Mouse (Mus musculus) midbrain, embryonic 10.5 days (tissue): ENCODE data around the gene Safb. TPM values are rescaled to one million over a fixed set of nuclear protein-coding genes. Genes with fewer than 3 reads are reported as not detected.

ENCODE experiments used
- DNase-seq: peaks from one replicate; pipeline ENCODE4 v3.0.0-alpha.2; 2017; ENCODE audit warnings: low spot score
- H3K27ac ChIP-seq: fragments of 300-500 bp; sonication (generic); replicated peaks from 2 replicates; pipeline ENCODE4 v1.5.1; 2016; ENCODE audit warnings: mild to moderate bottlenecking
- H3K27me3 ChIP-seq: fragments of 300-500 bp; sonication (generic); 2 replicates; pipeline ENCODE4 v1.6.1; 2016; ENCODE audit warnings: low read depth, mild to moderate bottlenecking; ENCODE audit not compliant: poor library complexity, severe bottlenecking
- H3K36me3 ChIP-seq: fragments of 300-500 bp; sonication (generic); 2 replicates; pipeline ENCODE4 v1.6.1; 2016; ENCODE audit warnings: mild to moderate bottlenecking, moderate library complexity
- H3K4me1 ChIP-seq: fragments of 300-500 bp; sonication (generic); 2 replicates; pipeline ENCODE4 v1.6.1; 2016
- H3K4me3 ChIP-seq: fragments of 300-500 bp; sonication (generic); 2 replicates; pipeline ENCODE4 v1.5.1; 2016; ENCODE audit warnings: mild to moderate bottlenecking, moderate library complexity
- H3K9me3 ChIP-seq: fragments of 300-500 bp; sonication (generic); replicated peaks from 2 replicates; pipeline ENCODE4 v1.6.1; 2016; ENCODE audit warnings: mild to moderate bottlenecking
- WGBS: fragments of 180-500 bp; shearing (Covaris S2); methylation state at CpG from one replicate; pipeline ENCODE4 v1.1.7; 2016; 5-methylcytosine and 5-hydroxymethylcytosine counted together
- polyA plus RNA-seq: library from polyadenylated mRNA; unstranded; fragments of >200 nt; fragmentation: Nextera tagmentation; extraction: Ambion mirVana; gene quantifications from 2 replicates; pipeline ENCODE4 v1.2.1, GENCODE M21; 2016

Safb gene
- polyA plus RNA-seq: 148 and 157 TPM in 2 replicates

- H3K27me3 ChIP-seq: no peaks in the 10 kb centered on the region
- H3K27ac ChIP-seq: peak within 1 kb of the TSS; percentile 96
- WGBS: under 1% methylated on average over 100 of the region's 101 CpGs
- H3K4me3 ChIP-seq: peak within 1 kb of the TSS; percentile 94
- peaks cover 70% of the 10 kb centered on the region for H3K36me3 ChIP-seq
- peak; percentile 100 for DNase-seq
- H3K9me3 ChIP-seq: no peaks in the 10 kb centered on the region
- peaks cover 55% of the 10 kb centered on the region for H3K4me1 ChIP-seq
Observed at GRCm38 (mm10) chr17:56584257-56585130, at the start of gene Safb, which contains the start of gene Safb2. Safb (plus strand) TSS chr17:56584825. Safb2 (minus strand) TSS chr17:56584585.

GRCm38 (mm10) chr17:56536192-56536591, 48.4 kb upstream of the Safb start:
- H3K27me3 ChIP-seq: peaks cover 7% of the 10 kb centered on the region
- H3K36me3 ChIP-seq: no peaks in the 10 kb centered on the region
- no peak overlapping the region for H3K4me3 ChIP-seq
- no peaks in the 10 kb centered on the region for H3K9me3 ChIP-seq
- H3K27ac ChIP-seq: peak overlapping the region; percentile 72
- no peak for DNase-seq
- peaks cover 47% of the 10 kb centered on the region for H3K4me1 ChIP-seq
- 67% methylated on average over 14 of the region's 14 CpGs for WGBS

- DNase-seq: no peak
- Histone ChIP-seq H3K9me3 (no peaks in the 10 kb centered on the region), H3K27ac (no peak overlapping the region), H3K4me3 (no peak overlapping the region), H3K27me3 (peaks cover 8% of the 10 kb centered on the region), H3K36me3 (no peaks in the 10 kb centered on the region), H3K4me1 (peaks cover 47% of the 10 kb centered on the region)
- WGBS: 70% methylated on average over 3 of the region's 3 CpGs
Observed at GRCm38 (mm10) chr17:56536874-56537273, 47.8 kb upstream of the Safb start.

GRCm38 (mm10) chr17:56537912-56538311, 46.7 kb upstream of the Safb start:
- Histone ChIP-seq H3K4me3 (no peak overlapping the region), H3K4me1 (peaks cover 52% of the 10 kb centered on the region), H3K27me3 (peaks cover 17% of the 10 kb centered on the region), H3K27ac (peak overlapping the region; percentile 64), H3K36me3 (no peaks in the 10 kb centered on the region), H3K9me3 (no peaks in the 10 kb centered on the region)
- WGBS: 18% methylated on average over 8 of the region's 8 CpGs
- DNase-seq: peak; percentile 46

- Histone ChIP-seq H3K36me3 (no peaks in the 10 kb centered on the region), H3K27ac (0 out of 2 replicates have a peak overlapping the region, but pooled peaks have one; percentile 28), H3K9me3 (no peaks in the 10 kb centered on the region), H3K27me3 (peaks cover 17% of the 10 kb centered on the region), H3K4me3 (no peak overlapping the region), H3K4me1 (peaks cover 53% of the 10 kb centered on the region)
- 43% methylated on average over 6 of the region's 6 CpGs for WGBS
- DNase-seq: no peak
Observed at GRCm38 (mm10) chr17:56540562-56540975, 44.1 kb upstream of the Safb start.

- Histone ChIP-seq H3K27ac (0 out of 2 replicates have a peak overlapping the region, but pooled peaks have one; percentile 24), H3K4me3 (no peak overlapping the region)
Observed at GRCm38 (mm10) chr17:56542736-56543135, 41.9 kb upstream of the Safb start.

GRCm38 (mm10) chr17:56543684-56544224, 40.9 kb upstream of the Safb start:
- peaks cover 12% of the 10 kb centered on the region; the same call in 1 of the 2 replicates for H3K27me3 ChIP-seq
- DNase-seq: no peak

More at GRCm38 (mm10) chr17:56542736-56543135, 41.9 kb upstream of the Safb start:
- H3K4me1 ChIP-seq: peaks cover 38% of the 10 kb centered on the region
- DNase-seq: no peak
- H3K27me3 ChIP-seq: peaks cover 17% of the 10 kb centered on the region; the same call in 1 of the 2 replicates
- no peaks in the 10 kb centered on the region for H3K9me3 ChIP-seq
- 54% methylated on average over 8 of the region's 8 CpGs for WGBS
- no peaks in the 10 kb centered on the region for H3K36me3 ChIP-seq

GRCm38 (mm10) chr17:56544699-56545387, 39.8 kb upstream of the Safb start:
- no peaks in the 10 kb centered on the region for H3K36me3 ChIP-seq
- 79% methylated on average over 7 of the region's 7 CpGs for WGBS
- DNase-seq: peak; percentile 9
- no peaks in the 10 kb centered on the region for H3K9me3 ChIP-seq
- no peak overlapping the region for H3K27ac ChIP-seq
- peaks cover 26% of the 10 kb centered on the region for H3K4me1 ChIP-seq
- 0 out of 2 replicates have a peak, but pooled peaks cover 10% of the 10 kb centered on the region for H3K27me3 ChIP-seq
- H3K4me3 ChIP-seq: no peak overlapping the region

More at GRCm38 (mm10) chr17:56543684-56544224, 40.9 kb upstream of the Safb start:
- 76% methylated on average over 3 of the region's 3 CpGs for WGBS
- Histone ChIP-seq H3K4me1 (peaks cover 30% of the 10 kb centered on the region), H3K36me3 (no peaks in the 10 kb centered on the region), H3K4me3 (no peak overlapping the region), H3K27ac (no peak overlapping the region), H3K9me3 (no peaks in the 10 kb centered on the region)

- DNase-seq: no peak
- no peaks in the 10 kb centered on the region for H3K9me3 ChIP-seq
- H3K4me1 ChIP-seq: peaks cover 22% of the 10 kb centered on the region
- WGBS: 73% methylated on average over 1 of the region's 1 CpGs
- no peaks in the 10 kb centered on the region for H3K36me3 ChIP-seq
- no peak overlapping the region for H3K4me3 ChIP-seq
- H3K27ac ChIP-seq: no peak overlapping the region
- H3K27me3 ChIP-seq: 0 out of 2 replicates have a peak, but pooled peaks cover 10% of the 10 kb centered on the region
Observed at GRCm38 (mm10) chr17:56545945-56546344, 38.7 kb upstream of the Safb start.

- H3K9me3 ChIP-seq: no peaks in the 10 kb centered on the region
- peak; percentile 11 for DNase-seq
- WGBS: 88% methylated on average over 5 of the region's 5 CpGs
- H3K4me1 ChIP-seq: peaks cover 25% of the 10 kb centered on the region
- no peak overlapping the region for H3K4me3 ChIP-seq
- H3K27me3 ChIP-seq: 0 out of 2 replicates have a peak, but pooled peaks cover 10% of the 10 kb centered on the region
- H3K27ac ChIP-seq: peak overlapping the region; percentile 42; the same call in 1 of the 2 replicates
- no peaks in the 10 kb centered on the region for H3K36me3 ChIP-seq
Observed at GRCm38 (mm10) chr17:56546576-56546975, 38.0 kb upstream of the Safb start.

GRCm38 (mm10) chr17:56547116-56547845, 37.3 kb upstream of the Safb start:
- Histone ChIP-seq H3K9me3 (no peaks in the 10 kb centered on the region), H3K27me3 (0 out of 2 replicates have a peak, but pooled peaks cover 5% of the 10 kb centered on the region), H3K36me3 (no peaks in the 10 kb centered on the region), H3K4me1 (peaks cover 32% of the 10 kb centered on the region), H3K4me3 (no peak overlapping the region), H3K27ac (peak overlapping the region; percentile 42)
- whole genome bisulfite sequencing: 62% methylated on average over 17 of the region's 17 CpGs
- peak; percentile 14 for DNase-seq
